Mouse (Mus musculus) ZHBTc4 (cell line): ENCODE data around the gene Gm20481.
"Not testable (repeated sequence)": the region's sequence is repeated elsewhere in the genome, so short reads cannot be mapped to it uniquely, and the experiment has no call there.

Experiments
- DNase-seq: peaks from one replicate; pipeline ENCODE4 v3.0.0-alpha.2; 2011; ENCODE audit warnings: low read depth, low spot score

The Gm20481 gene

GRCm38 (mm10) chr17:34951636-34952377 lies 17.9 kb upstream of the Gm20481 start:
- peak; percentile 30 for DNase-seq

DNA sequence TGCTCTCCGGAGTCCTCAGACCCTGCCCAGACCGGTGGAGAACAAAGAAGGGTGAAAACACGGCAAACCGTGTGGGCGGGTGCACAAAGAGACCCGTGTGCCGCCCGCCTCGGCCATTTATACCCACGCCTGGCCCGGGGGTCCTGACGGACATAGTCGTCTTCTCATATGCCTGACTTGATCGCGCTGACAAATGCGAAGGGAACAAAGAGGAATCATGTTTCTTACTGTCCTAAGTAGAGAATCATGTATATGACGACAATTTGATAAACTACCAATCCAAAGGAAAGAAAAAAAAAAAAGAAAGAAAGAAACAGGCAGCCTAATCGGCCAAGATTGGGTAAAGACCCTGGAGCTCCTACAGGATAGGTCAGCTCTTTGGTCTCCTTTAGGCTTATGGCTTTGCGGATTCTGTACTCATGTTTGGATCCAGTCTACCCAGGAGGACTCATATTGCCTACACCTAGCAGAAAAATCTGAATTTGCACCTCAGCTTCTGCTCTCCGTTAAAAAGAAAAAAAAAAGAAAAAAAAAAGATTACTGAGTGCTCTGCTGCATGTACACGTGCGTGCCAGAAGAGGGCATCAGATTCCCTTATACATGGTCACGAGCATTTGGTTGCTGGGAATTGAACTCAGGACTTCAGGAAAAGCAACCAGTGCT lies 17.2 kb upstream of the Gm20481 start:
- DNase-seq = peak; percentile 86

DNA sequence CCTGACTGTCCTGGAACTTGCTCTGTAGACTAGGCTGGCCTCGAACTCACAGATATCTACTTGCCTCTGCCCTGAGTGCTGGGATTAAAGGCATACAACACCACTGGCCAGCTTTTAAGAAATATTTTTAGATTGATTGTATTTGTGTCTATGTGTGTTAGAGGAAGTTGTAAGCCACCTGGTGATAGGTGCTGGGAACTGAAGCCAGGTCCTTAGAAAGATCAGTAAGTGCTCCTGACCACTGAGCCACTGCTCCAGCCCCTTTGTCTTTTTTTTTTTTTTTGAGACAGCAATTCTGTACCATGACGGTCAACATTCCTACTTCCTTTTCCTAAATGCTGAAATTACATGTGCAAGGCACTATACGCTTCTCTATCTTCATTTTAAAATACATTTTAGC lies 16.5 kb upstream of the Gm20481 start:
- peak; percentile 62 for DNase-seq

DNA sequence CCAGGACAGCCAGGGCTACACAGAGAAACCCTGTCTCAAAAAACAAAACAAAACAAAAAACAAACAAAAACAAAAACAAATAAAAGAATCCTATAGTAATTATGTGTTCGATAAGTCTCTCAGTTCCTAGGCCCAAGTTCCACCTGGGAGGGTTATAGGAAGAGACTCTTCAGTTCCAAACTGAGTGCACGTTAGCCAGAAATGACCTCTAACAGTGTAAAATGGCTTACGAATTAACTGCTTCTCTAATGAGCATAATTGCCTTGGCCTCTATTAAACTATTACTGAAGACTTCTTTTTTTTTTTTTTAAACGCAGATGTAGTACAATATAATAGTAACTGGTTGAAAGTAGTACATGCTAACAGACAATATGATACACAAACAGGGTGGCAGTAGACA lies 15.8 kb upstream of the Gm20481 start:
- no peak for DNase-seq

GRCm38 (mm10) chr17:34954831-34955230 lies 14.9 kb upstream of the Gm20481 start:
- no peak for DNase-seq

DNA sequence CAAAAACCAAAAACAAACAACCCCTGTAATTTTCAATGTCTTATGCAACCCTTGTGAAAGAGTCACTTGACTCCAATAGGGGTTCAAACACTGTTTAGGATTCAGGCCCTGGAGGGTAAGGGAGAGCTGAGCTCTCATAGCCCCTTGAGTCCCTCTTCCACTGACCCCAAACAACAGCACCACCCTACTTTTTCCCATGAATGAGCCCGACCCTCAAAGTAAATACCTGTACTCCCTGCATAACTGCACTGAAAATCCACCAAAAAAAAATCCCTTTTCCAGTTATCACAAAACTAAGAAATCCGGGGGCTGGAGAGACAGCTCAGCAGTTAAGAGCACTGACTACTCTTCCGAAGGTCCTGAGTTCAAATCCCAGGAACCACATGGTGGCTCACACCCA lies 13.8 kb upstream of the Gm20481 start:
- no peak for DNase-seq

DNA sequence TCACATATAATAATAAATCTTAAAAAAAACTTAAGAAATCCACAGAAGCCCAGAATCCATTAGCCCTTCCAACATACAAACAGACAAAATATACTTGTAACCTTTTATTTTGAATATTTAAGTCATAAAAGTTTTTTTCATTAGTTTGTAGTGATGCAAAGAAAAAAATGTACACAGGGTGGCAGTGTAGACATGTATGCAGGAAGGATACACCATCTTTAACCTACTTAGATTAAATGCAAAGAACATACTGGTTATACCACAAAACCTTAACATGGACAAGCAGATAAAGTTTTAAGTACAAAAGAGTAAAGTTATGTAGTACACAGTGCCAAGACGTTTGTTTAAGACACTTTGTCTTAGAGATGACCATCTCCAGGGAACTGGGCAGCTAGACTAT lies 13.4 kb upstream of the Gm20481 start:
- DNase-seq = no peak

DNA sequence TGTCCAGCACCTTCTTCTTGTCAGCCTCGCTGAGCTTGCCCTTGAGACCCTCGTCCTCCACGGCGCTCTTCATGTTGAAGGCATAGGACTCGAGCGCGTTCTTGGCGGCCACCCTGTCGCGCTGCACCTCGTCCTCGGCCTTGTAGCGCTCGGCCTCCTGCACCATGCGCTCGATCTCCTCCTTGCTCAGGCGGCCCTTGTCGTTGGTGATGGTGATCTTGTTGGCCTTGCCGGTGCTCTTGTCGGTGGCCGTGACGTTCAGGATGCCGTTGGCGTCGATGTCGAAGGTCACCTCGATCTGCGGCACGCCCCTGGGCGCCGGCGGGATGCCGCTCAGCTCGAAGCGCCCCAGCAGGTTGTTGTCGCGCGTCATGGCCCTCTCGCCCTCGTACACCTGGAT lies 12.4 kb upstream of the Gm20481 start:
- not testable (repeated sequence) for DNase-seq

GRCm38 (mm10) chr17:34957966-34958365 lies 11.7 kb upstream of the Gm20481 start:
- not testable (repeated sequence) for DNase-seq

DNA sequence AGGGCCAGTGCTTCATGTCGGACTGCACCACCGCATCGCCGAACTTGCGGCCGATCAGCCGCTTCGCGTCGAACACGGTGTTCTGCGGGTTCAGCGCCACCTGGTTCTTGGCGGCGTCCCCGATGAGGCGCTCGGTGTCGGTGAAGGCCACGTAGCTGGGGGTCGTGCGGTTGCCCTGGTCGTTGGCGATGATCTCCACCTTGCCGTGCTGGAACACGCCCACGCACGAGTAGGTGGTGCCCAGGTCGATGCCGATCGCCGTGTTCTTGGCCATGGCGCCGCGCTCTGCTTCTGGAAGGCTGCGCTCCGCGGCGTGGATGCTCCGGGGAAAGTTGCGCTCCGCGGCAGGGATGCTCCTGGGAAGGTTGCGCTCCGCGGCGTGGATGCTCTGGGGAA lies 11.0 kb upstream of the Gm20481 start:
- DNase-seq = not testable (repeated sequence)

DNA sequence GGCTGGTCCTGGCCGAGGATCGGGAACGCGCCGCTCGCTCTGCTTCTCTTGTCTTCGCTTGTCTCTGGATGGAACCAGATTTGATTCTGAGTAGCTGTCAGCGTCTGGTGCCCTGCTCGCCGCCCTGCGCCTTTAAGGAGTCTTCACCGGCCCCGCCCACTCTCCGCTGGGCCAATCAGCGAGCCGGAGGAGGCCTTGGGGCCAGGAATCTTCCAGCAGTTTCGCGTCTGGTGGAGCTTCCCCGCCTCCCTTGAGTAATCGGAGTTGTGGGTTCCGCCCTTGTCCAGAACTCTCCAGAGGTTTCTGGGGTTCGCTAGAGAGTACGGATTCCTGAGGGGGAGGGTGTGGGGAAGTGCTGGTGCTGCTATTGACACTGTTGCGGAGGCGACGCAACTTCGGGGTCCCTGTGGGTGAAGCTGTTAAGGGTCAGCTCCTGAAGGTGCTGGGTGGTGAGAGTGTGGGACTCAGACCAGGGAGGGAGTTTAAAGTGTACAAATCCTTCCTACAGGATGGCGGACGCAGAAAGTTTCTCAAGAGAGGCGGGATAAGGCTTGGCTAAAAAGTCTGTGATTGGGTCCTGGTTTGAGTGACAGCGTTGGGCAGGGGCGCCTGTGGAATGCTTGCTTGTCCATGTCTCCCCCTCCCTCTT lies 10.5 kb upstream of the Gm20481 start, which contains the start of gene Hspa1b:
Hspa1b (minus strand) TSS at position 109 of the 649 bp plus-strand sequence.
- peak; percentile 94 for DNase-seq

GRCm38 (mm10) chr17:34959881-34960515 lies 9.7 kb upstream of the Gm20481 start:
- DNase-seq = peak; percentile 47

GRCm38 (mm10) chr17:34960702-34961493 lies 8.8 kb upstream of the Gm20481 start:
- DNase-seq = no peak

DNA sequence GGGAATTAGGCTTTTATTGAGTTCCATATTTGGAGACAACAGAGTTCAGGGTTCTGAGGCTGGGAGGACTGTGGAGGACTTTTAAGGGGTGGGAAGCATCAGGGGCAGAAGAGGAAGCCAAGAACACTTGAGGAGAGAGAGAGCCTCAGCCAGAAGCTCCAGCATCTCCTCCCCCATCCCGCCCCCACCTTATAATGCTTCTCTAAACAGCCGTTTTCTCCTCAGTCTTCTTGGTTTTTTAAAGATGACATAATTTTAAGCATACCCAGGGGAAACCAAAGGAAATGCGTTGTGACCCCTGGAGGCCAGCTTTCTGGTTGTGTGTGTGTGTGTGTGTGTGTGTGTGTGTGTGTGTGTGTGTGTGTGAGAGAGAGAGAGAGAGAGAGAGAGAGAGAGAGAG lies 7.6 kb upstream of the Gm20481 start:
- no peak for DNase-seq

GRCm38 (mm10) chr17:34962841-34963240 lies 6.9 kb upstream of the Gm20481 start:
- no peak for DNase-seq

- DNase-seq = peak; percentile 60
Measured at GRCm38 (mm10) chr17:34964640-34965049, 5.1 kb upstream of the Gm20481 start.

- DNase-seq = no peak
Measured at GRCm38 (mm10) chr17:34965627-34966026, 4.1 kb upstream of the Gm20481 start.

DNA sequence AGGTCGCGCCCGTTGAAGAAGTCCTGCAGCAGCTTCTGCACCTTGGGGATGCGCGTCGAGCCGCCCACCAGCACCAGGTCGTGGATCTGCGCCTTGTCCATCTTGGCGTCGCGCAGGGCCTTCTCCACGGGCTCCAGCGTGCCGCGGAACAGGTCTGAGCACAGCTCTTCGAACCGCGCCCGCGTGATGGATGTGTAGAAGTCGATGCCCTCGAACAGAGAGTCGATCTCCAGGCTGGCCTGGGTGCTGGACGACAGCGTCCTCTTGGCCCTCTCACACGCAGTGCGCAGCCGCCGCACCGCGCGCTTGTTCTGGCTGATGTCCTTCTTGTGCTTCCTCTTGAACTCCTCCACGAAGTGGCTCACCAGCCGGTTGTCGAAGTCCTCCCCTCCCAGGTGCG lies 1.1 kb downstream of the Gm20481 start:
- not testable (repeated sequence) for DNase-seq

DNA sequence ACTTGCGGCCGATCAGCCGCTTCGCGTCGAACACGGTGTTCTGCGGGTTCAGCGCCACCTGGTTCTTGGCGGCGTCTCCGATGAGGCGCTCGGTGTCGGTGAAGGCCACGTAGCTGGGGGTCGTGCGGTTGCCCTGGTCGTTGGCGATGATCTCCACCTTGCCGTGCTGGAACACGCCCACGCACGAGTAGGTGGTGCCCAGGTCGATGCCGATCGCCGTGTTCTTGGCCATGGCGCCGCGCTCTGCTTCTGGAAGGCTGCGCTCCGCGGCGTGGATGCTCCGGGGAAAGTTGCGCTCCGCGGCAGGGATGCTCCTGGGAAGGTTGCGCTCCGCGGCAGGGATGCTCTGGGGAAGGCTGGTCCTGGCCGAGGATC lies 2.0 kb downstream of the Gm20481 start:
- not testable (repeated sequence) for DNase-seq

GRCm38 (mm10) chr17:34972069-34972749 lies 2.5 kb downstream of the Gm20481 start, which contains the start of the genes Hspa1a and Hspa1l:
Gene Hspa1a (minus strand): TSS chr17:34972156.
Gene Hspa1l (plus strand): TSS chr17:34972703.
- DNase-seq = peak; percentile 93
